Mouse (Mus musculus): ENCODE measurements at regions not wholly inside any gene's neighbourhood (a gene's known extent, or its start where the extent isn't known, plus 50 kb on each side); places are given as distances from the start of the nearest gene placed in this dataset.
A peak's percentile ranks its signal among the peaks of the same experiment; 100 is the strongest.

GRCm38 (mm10) chr1:166735545-166735944 lies 53.9 kb upstream of the Fmo9 start:
- no peak for DNase-seq (ENCODE audit: low read depth, low spot score)

- no peak for DNase-seq (ENCODE audit: low read depth, low spot score)
Observed at GRCm38 (mm10) chr1:166738029-166738428, 56.4 kb upstream of the Fmo9 start.

- DNase-seq (ENCODE audit: low read depth, low spot score), result no peak
Observed at GRCm38 (mm10) chr1:166750236-166750635, 68.6 kb upstream of the Fmo9 start.

GRCm38 (mm10) chr1:166750777-166751176 lies 69.1 kb upstream of the Fmo9 start:
- no peak for DNase-seq (ENCODE audit: low read depth, low spot score)

GRCm38 (mm10) chr1:166751436-166751835 lies 69.8 kb upstream of the Fmo9 start:
- no peak for DNase-seq (ENCODE audit: low read depth, low spot score)

- no peak for DNase-seq (ENCODE audit: low read depth, low spot score)
Observed at GRCm38 (mm10) chr1:166752990-166753709, 71.5 kb upstream of the Fmo9 start.

GRCm38 (mm10) chr1:166758987-166759386 lies 77.3 kb upstream of the Fmo9 start:
- DNase-seq (ENCODE audit: low read depth, low spot score), result no peak

GRCm38 (mm10) chr1:166773114-166773513 lies 91.5 kb upstream of the Fmo9 start:
- no peak for DNase-seq (ENCODE audit: low read depth, low spot score)

GRCm38 (mm10) chr1:166782106-166782505 lies 100.5 kb upstream of the Fmo9 start:
- peak; percentile 13 for DNase-seq (ENCODE audit: low read depth, low spot score)

- no peak for DNase-seq (ENCODE audit: low read depth, low spot score)
Observed at GRCm38 (mm10) chr1:166787945-166788344, 106.3 kb upstream of the Fmo9 start.

GRCm38 (mm10) chr1:166788824-166789399 lies 107.3 kb upstream of the Fmo9 start:
- DNase-seq (ENCODE audit: low read depth, low spot score), result no peak

GRCm38 (mm10) chr1:166793052-166793716 lies 111.5 kb upstream of the Fmo9 start:
- no peak for DNase-seq (ENCODE audit: low read depth, low spot score)

- DNase-seq (ENCODE audit: low read depth, low spot score), result peak; percentile 10
Observed at GRCm38 (mm10) chr1:166793717-166794081, 112.1 kb upstream of the Fmo9 start.

- DNase-seq (ENCODE audit: low read depth, low spot score), result no peak
Observed at GRCm38 (mm10) chr1:166794622-166795244, 113.1 kb upstream of the Fmo9 start.

GRCm38 (mm10) chr1:166795613-166796012 lies 114.0 kb upstream of the Fmo9 start:
- DNase-seq (ENCODE audit: low read depth, low spot score), result no peak

- no peak for DNase-seq (ENCODE audit: low read depth, low spot score)
Observed at GRCm38 (mm10) chr1:166796362-166796925, 114.8 kb upstream of the Fmo9 start.

GRCm38 (mm10) chr1:166796931-166797330 lies 115.3 kb upstream of the Fmo9 start:
- DNase-seq (ENCODE audit: low read depth, low spot score), result no peak

GRCm38 (mm10) chr1:166800953-166801603 lies 119.4 kb upstream of the Fmo9 start:
- no peak for DNase-seq (ENCODE audit: low read depth, low spot score)

GRCm38 (mm10) chr1:166801929-166802328 lies 120.3 kb upstream of the Fmo9 start:
- DNase-seq (ENCODE audit: low read depth, low spot score), result no peak

GRCm38 (mm10) chr1:166803928-166804327 lies 122.3 kb upstream of the Fmo9 start:
- no peak for DNase-seq (ENCODE audit: low read depth, low spot score)

GRCm38 (mm10) chr1:166804333-166804732 lies 122.7 kb upstream of the Fmo9 start:
- no peak for DNase-seq (ENCODE audit: low read depth, low spot score)

All from skeletal muscle tissue, adult 2 months (tissue).